In the genomic region with DNA sequence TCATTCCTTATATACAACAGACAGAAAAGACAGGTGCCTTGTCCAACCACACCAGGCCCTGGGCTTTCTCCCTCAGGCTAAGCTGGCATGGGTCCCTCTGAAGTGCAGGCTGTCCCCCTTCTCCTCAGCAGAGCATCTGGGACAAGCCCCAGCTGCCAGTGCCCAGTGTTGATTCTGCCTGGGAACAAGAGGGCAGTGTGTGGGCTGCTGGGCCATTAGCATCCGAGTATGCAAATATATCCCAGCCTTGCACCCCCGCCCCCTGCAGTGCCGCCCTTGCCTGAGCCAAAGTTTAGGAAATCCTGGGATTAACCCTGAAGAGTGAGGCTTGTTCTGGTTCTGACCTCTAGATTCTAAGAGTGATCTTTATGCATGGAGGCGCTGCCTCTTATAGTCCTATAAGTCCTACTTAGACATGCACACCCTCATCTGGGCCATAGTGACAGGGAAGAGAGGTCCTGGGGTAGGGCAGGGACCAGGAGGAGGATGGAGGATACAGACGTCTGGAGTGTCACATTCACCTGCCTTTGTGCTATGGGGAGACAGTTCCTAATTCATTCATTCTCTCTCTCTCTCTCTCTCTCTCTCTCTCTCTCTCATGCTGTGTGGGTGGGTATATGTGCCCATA, we compare ENCODE assay signal across 10 mouse cellular contexts. TPM values are rescaled to one million over a fixed set of nuclear protein-coding genes. Genes with fewer than 3 reads are reported as not detected.
DNase-seq lines count a peak whose midpoint lies in the region; ATAC-seq lines count a peak whose summit lies in the region.
"Had no signal": no experiment of that assay in that cellular context is flagged by ENCODE, and none has a peak within 500 bp of the region (broad histone marks: within the 10 kb centered on the region; RNA-seq: fewer than 3 reads in every experiment).

No protein-coding gene starts in this region.

- H3K27ac ChIP-seq in forebrain, embryonic 15.5 days (replicated peaks), result peak overlapping the region; percentile 20; the same call in 1 of the 2 replicates
- H3K27ac ChIP-seq: embryonic facial prominence, embryonic 12.5 days; liver, embryonic 14.5 days had no signal

- H3K4me3 ChIP-seq in forebrain, embryonic 15.5 days, result no peak overlapping the region
- H3K4me3 ChIP-seq: embryonic facial prominence, embryonic 12.5 days had no signal

- intact Hi-C loops in gastrocnemius, postnatal 36 days (cut with DNase I), result no loop called here

- no peaks in the 10 kb centered on the region for H3K36me3 ChIP-seq in forebrain, embryonic 15.5 days
- H3K36me3 ChIP-seq: embryonic facial prominence, embryonic 12.5 days had no signal

- H3K9ac ChIP-seq in forebrain, embryonic 15.5 days (replicated peaks), result no peak overlapping the region
- H3K9ac ChIP-seq: embryonic facial prominence, embryonic 12.5 days; liver, embryonic 14.5 days had no signal

- DNase-seq in kidney, postnatal 4 days, result peak; percentile 39 to 48
- DNase-seq in kidney, postnatal 14 days, result no peak
- peak; percentile 56 to 80 for DNase-seq in layer of hippocampus, postnatal 14 days (ENCODE audit: low spot score in 2 of 2)
- peak; percentile 5 for DNase-seq in retina, postnatal 7 days (ENCODE audit: low read depth, low spot score)
- DNase-seq in gastrocnemius, postnatal 36 days, result no peak

- peak; percentile 95 for ATAC-seq in forebrain, embryonic 15.5 days (replicated peaks)
- ATAC-seq in megakaryocyte progenitor cell, adult 5-6 weeks (replicated peaks; ENCODE audit: poor library complexity), result no peak
- no peak for ATAC-seq in megakaryocyte-erythroid progenitor cell, adult 5-6 weeks (replicated peaks; ENCODE audit: low FRiP score, low TSS enrichment, poor library complexity, severe bottlenecking)

- no peaks in the 10 kb centered on the region for H3K27me3 ChIP-seq in forebrain, embryonic 15.5 days
- H3K27me3 ChIP-seq: embryonic facial prominence, embryonic 12.5 days had no signal

- peaks cover 11% of the 10 kb centered on the region for H3K4me1 ChIP-seq in forebrain, embryonic 15.5 days
- H3K4me1 ChIP-seq: embryonic facial prominence, embryonic 12.5 days had no signal

- H3K9me3 ChIP-seq in forebrain, embryonic 15.5 days, result no peaks in the 10 kb centered on the region
- H3K9me3 ChIP-seq: embryonic facial prominence, embryonic 12.5 days had no signal

- no peak overlapping the region for H3K4me2 ChIP-seq in forebrain, embryonic 15.5 days (replicated peaks)
- H3K4me2 ChIP-seq: embryonic facial prominence, embryonic 12.5 days had no signal

- WGBS in forebrain, embryonic 15.5 days, result 10% methylated on average over 5 of the region's 5 CpGs

RNA-seq across cellular contexts. Expression of a gene that starts 38.9 kb away (rescaled TPM):
- polyA plus RNA-seq in forebrain, embryonic 15.5 days (2015; fragmentation: Nextera tagmentation; extraction: Ambion mirVana), result 7.7 and 9.6 TPM in 2 replicates
- 10 to 100 TPM; 25.4 to 25.8 TPM for total RNA-seq in layer of hippocampus, postnatal 14 days (2021)
- total RNA-seq in megakaryocyte progenitor cell, adult 5-6 weeks (2015), result 12.1 and 16.7 TPM in 2 replicates
- 11.1 and 13.5 TPM in 2 replicates for total RNA-seq in megakaryocyte progenitor cell, adult 5-6 weeks (2017)
- 1 to 10 TPM; 7.3 to 8.8 TPM for total RNA-seq in gastrocnemius, postnatal 36 days (2021)
- total RNA-seq in megakaryocyte-erythroid progenitor cell, adult 5-6 weeks (2014; fragmentation: Nextera tagmentation), result 0.40 TPM in 1 of 2 replicates, not detected in the other
- 0.56 and 2.9 TPM in 2 replicates for total RNA-seq in megakaryocyte-erythroid progenitor cell, adult 5-6 weeks (2017)

Comparison
In these comparisons a context has a peak if more than half of its experiments do, and no peak if none do; other contexts are left out.
1. DNase-seq: peak in kidney, postnatal 4 days (2 of 2), layer of hippocampus, postnatal 14 days (2 of 2) and retina, postnatal 7 days (single experiment); none in kidney, postnatal 14 days (single experiment) and gastrocnemius, postnatal 36 days (0 of 2).